Mouse (Mus musculus) CD4-positive naive resting alpha-beta T cell, adult 76 days (primary cell): Measurements from ENCODE around the gene Lig4. TPM values are rescaled to one million over a fixed set of nuclear protein-coding genes. Genes with fewer than 3 reads are reported as not detected.

ENCODE experiments used
- total RNA-seq: library from RNA; stranded (reverse); gene quantifications from one replicate; pipeline ENCODE4 v1.2.4, GENCODE M21; 2023

The Lig4 gene
- total RNA-seq: 3.0 TPM

DNA sequence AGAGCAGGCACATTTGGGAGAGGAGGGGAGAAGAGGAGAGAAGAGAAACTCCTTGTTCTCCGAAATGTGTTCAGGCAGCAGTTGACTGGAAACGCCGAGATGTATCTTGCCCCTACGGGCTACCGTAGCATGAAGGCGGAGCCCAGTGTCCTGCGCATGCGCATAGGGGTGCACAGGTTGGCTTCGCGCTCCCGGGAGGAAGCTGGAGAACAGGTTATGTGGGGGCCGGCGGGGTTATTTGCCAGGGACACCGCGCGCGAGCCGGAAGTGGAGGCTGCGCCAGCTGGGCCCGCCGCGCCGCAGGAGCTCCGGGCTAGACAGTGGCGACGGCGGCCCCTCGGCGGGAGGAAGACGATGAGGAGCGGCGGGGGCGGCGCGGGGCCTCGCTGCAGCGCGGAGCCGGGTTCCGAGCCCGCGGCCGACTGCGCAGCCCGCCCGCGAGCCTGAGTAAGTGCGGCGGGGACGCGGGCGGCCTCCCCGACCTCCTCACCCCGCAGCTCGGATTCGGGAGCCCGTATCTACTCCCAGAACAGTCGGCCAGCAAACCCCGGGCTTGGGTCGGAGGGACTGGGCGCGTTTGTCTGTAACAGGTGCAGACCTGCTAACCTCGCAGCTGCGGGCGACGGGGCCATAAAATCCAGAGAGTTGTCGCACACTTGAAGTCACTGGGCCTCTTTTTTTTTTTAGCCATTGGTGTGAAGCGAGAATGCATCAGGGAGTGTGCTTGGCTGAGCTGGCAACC is at the start of gene Lig4, which contains the start of gene Abhd13:
TSS of gene Lig4 (minus strand) at position 114 of the 742 bp plus-strand sequence.
TSS of gene Abhd13 (plus strand) at position 135 of the 742 bp plus-strand sequence.

DNA sequence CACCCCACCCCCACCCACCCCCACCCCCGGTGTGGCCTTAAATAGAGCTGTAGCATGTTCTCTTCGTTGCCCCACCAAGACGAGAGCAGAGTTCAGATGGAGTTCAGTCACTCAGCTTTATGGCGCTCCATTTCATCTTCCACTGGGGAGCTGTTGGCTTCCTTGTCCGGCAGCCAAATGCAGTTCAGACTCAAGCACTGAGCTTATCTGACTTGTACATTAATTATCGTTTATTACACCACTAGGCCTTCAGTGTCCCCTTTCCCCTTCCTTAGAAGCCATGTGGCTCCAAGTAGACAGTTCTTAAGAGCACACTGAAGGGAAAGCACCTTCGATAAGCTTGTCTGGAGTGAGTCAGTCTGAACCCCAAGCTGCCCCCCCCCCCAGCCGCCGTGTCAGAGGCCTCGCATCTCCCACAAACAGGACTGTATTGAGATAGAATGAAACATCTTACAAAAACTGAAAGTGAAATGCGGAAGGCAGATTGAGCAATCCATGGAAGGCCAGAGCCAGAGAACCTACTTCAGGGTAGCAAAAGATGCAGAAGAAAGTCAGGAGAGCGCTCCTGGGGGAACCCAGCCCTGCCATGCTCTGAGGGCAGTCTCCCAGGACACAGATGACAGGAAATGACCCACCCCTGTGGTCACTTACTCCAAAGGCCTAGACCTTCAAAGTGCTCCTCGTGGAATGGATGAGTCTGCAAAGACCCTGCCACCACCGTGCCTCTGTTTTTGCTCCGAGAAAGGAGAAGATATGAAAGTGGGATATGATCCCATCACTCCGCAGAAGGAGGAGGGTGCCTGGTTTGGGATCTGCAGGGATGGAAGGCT is 28.9 kb upstream of the Lig4 start, which contains the start of gene Tnfsf13b:
TSS of gene Tnfsf13b (plus strand) at position 312 of the 830 bp plus-strand sequence.

Other genes with a start within 250 kb of the Lig4 start
- not detected for gene Fam155a, start 206.5 kb downstream of the Lig4 start, total RNA-seq
- gene Gm10217, start 113.4 kb downstream of the Lig4 start, total RNA-seq: not detected
- gene Abhd13, start within 50 bp of the Lig4 start, total RNA-seq: 17.9 TPM
- gene Tnfsf13b, start 28.8 kb upstream of the Lig4 start, total RNA-seq: 1.8 TPM
- gene Myo16, start 176.2 kb upstream of the Lig4 start, total RNA-seq: not detected